Mouse (Mus musculus): ENCODE measurements around the gene Pphln1.

The Pphln1 gene

GRCm38 (mm10) chr15:93502703-93503102 is 104.6 kb downstream of the Pphln1 start:
- in situ Hi-C loops (cut with MboI, MseI) = no loop called here

DNA sequence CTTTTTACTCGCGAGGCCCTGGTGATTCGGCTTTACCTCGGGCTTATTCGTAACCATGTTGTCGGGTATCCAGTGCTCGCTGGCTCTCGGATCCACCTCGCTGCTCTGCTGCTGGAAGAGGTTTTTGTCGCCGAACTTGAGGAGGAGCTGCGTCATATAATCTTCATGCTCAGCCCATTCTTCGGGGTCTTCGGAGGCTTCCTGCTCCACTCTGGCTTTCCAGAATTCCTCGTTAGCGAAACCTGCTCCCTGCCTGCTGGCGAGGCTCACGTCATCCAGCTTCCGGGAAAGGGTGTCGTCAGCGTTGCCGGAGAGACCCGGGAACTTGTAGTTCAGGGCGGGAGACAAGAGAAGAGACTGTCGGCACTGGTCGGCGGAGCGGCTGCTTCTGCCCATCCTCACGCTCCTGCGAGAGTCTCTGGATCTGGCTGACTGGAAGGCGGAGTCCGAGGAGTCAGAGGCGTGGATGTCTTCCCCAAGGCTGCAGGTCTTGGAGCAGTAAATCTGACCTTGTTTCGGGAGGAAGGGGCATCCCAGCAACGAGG is 105.1 kb downstream of the Pphln1 start:
- in situ Hi-C loops (cut with MboI, MseI) = no loop called here

GRCm38 (mm10) chr15:93504808-93505207 is 106.7 kb downstream of the Pphln1 start:
- in situ Hi-C loops (cut with MboI, MseI) = no loop called here

DNA sequence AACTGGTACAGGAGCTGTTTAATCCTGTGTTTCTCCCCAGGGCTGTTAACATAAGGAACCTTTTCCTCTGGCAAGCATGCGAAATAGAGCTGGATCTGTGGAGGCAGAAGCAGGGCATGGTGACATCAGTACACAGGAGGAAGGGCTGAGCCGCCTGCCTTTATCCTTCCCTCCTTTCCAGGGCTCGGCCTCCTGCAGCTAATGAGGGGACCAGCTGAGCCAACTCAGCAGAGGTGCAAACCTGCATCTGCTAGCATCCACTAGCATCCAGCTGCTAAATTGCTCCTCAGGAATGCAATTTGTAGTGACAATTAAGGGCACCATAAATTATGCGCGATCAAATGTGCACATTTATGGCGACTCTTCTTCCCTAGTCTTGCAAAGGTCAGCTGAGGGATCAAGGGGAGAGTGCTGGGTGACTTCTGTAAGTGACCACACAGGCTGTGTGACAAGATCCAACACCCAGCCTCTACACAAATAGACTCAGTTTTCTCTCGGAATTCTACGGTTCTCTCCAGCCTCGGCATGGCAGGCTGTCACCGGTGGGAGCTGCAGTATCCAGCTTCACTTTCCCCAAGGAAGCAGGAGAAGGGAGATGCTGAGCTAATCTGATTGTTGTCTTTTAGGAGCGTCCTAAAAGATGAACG is 112.7 kb downstream of the Pphln1 start:
- in situ Hi-C loops (cut with MboI, MseI) = loop anchor here (5.0 kb wide), 1 partner anchor 701 kb away; no protein-coding TSS in a partner anchor

GRCm38 (mm10) chr15:93512437-93512836 is 114.3 kb downstream of the Pphln1 start:
- in situ Hi-C loops (cut with MboI, MseI) = loop anchor here (5.0 kb wide), 1 partner anchor 700 kb away; no protein-coding TSS in a partner anchor

GRCm38 (mm10) chr15:93513939-93514341 is 115.8 kb downstream of the Pphln1 start:
- in situ Hi-C loops (cut with MboI, MseI) = loop anchor here (5.0 kb wide), 1 partner anchor 698 kb away; no protein-coding TSS in a partner anchor

GRCm38 (mm10) chr15:93515316-93515715 is 117.2 kb downstream of the Pphln1 start:
- in situ Hi-C loops (cut with MboI, MseI) = no loop called here

GRCm38 (mm10) chr15:93517022-93517565 is 118.9 kb downstream of the Pphln1 start:
- in situ Hi-C loops (cut with MboI, MseI) = no loop called here

- in situ Hi-C loops (cut with MboI, MseI) = no loop called here
These were observed 120.2 kb downstream of the Pphln1 start for GRCm38 (mm10) chr15:93518143-93518902.

DNA sequence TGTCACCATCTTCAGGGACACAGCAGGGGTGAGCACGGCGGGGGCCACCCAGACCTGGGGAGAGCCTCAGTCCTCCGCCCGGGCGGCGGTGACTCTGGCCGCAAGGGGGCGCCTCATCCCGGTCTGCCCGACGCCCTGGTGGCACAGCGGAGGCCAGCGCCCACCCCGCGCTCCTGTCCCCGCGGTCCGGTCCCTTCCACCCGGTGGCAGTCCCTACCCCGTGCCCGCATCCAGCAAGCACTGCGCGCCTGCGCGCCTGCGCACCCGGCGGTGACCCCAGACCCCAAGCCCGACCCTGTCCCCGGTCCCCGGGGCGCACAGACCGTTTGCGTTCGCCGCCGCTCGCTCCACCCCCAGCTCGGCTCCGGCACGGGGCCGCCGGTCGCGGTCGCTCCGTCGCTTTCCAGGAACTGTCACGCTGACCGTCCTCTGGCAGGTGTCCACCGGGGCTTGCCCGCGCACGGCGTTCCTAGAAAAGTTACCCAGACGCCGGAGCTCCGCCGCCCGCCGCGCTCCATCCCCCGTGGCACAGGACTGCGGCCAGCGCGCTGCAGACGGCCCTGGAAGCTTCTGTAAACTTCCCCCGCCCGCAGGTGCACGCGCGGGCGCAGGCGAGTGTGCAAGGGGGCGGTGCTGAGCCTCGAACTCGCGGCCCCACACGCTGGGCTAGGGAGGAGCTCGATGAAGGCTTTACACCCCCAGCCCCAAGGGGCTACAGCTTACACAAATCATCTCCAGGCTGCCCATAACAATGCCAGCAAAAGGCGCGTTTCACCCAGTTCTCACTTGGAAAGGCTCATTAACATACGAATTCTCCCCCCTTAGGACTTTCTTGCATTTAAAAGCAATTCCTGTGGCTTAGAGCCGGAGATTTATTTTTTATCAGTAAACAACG is 121.0 kb downstream of the Pphln1 start:
- in situ Hi-C loops (cut with MboI, MseI) = no loop called here

DNA sequence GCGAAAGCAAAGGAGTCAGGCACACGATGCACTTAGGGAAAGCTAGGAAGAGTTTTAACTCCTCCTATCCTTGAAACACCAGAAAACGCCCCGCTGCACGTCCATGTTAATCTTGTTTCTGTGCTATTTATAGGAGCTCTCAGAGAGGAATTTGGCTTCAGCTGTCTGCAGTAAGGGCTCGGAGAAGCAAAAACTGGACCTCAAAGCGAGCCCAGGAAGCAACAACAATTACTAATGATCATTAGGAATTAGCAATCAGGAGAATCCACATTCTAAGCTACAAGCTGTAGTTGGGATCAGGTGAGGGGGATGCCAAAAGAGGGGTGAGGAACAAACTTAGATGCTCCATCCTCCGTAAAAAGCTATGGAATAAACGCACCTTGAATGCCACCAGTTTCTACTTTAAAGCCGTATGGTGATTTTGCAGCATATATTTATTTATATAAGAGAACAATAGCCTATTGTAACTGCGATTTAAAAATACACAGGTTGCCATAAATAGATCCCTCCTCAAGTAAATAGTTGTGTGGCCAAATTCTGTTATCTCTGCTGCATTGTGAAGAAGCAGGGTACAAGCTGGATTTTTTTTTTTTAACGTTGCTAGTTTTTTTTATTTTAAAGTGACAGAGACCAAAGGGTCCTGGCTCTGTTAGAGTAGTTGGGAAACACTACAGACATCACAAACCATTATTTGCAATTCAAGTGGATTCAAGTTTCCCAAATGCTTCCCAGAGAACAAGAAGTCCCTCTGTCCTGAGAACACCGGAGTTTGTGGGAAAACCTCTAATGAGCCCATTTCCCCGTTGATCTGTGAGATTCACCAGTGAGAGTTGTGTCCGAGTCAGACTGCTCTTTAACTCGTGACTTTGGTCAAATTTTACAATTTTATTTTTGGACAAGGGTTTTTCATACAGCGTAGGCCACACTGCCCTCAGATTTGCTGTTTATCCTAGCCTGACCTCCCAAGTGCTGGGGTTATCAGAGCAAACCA is 122.0 kb downstream of the Pphln1 start:
- in situ Hi-C loops (cut with MboI, MseI) = no loop called here

DNA sequence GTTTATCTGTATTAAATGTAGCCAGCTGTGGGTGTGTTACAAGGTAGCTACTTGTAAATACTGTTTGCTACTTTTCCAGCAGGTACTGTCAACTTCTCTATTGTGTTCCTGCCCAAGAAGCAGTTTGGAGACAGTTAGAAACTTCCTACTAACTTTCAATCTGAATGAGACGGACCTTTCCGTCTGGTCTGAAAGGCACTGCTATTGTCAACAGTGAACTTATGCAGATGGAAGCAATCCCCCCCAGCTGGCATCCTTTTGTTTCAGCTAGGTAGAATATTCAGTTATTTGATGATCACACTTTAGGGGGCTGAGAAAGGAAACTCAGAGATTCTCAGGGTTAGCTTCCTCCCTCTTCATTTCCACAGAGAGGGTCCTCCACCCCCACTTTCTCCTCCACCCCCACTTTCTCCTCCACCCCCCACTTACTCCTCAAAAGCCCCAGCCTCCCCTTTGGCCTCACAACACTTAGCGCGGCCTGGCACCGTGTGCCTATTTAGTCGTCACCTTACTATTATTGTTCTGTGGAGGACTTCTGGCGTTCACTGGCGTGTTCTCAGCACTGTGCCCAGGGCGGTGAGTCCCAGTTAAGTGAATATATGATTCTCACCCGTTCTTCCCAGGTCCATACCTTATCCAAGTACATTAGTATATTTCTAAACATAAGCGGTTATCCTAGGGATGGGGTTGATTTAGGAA is 123.1 kb downstream of the Pphln1 start:
- in situ Hi-C loops (cut with MboI, MseI) = no loop called here

- in situ Hi-C loops (cut with MboI, MseI) = no loop called here
These were observed 123.6 kb downstream of the Pphln1 start for GRCm38 (mm10) chr15:93521787-93522180.

GRCm38 (mm10) chr15:93525305-93525917 is 127.3 kb downstream of the Pphln1 start:
- in situ Hi-C loops (cut with MboI, MseI) = no loop called here

- in situ Hi-C loops (cut with MboI, MseI) = no loop called here
These were observed 131.9 kb downstream of the Pphln1 start for GRCm38 (mm10) chr15:93529831-93530702.

- in situ Hi-C loops (cut with MboI, MseI) = no loop called here
These were observed 132.5 kb downstream of the Pphln1 start for GRCm38 (mm10) chr15:93530703-93531032.

DNA sequence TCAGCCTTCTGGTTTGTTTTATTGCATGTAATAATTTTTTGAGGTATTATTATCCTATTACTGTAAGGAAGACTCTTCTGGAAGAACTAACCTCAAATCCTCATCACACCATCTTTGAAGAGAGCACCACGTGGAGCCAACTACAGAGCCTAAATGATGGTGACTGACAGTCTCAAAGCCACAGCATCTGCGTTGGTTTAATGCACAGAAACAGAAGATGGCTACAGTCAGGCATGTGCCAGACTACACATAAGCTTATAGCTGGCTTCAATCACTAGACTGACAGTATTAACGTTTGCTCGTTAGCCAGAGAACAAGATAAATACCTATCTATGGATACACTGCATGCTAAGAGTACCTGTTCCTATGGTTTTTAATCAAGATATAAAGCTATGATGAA is 138.0 kb downstream of the Pphln1 start:
- in situ Hi-C loops (cut with MboI, MseI) = no loop called here

- in situ Hi-C loops (cut with MboI, MseI) = no loop called here
These were observed 139.6 kb downstream of the Pphln1 start for GRCm38 (mm10) chr15:93537745-93538144.
